Mouse (Mus musculus): ENCODE measurements around the gene Rasa2. TPM values are rescaled to one million over a fixed set of nuclear protein-coding genes. Genes with fewer than 3 reads are reported as not detected.
A peak's percentile ranks its signal among the peaks of the same experiment; 100 is the strongest.
"Not testable (repeated sequence)": the region's sequence is repeated elsewhere in the genome, so short reads cannot be mapped to it uniquely, and the experiment has no call there.

The Rasa2 gene
- total RNA-seq (2015) (27.4 and 31.1 TPM in 2 replicates), total RNA-seq (2017) (20.8 and 23.5 TPM in 2 replicates)

DNA sequence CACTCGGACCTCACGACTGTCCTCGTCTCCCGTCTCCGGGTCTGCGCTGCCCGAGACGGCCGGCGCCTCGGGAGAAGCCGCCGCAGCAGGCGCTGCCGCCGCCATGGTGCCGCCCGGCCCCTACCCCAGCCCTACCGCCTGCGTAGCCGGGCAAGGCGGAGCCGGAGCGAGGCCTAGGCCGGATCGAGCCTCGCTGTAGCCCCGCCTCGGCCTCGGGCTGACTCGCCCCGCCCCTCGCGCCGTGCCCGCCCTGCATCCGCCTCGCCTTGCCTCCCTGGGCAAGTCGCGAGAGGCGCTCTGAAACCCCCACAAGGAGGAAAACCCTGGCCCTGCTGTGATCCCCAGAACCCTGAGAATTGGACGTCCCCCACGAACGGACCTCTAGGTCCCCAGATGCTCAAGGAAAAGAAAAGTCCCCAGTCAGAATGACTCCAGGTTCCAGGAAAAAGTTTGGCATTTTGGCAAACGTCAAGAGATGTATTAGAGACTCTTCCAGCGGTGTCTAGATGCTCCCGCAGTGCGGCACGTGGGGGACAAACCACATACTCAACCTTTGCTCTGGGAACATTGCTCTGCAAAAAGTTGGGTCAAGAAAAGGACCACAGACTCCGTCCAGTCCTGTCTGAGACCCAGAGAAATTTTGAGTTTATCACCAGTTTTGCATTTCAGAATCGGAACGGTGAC is at the start of gene Rasa2:
TSS of gene Rasa2 (minus strand) at position 229 of the 684 bp plus-strand sequence.
- ATAC-seq (replicated peaks; ENCODE audit: poor library complexity) = peak; percentile 91

DNA sequence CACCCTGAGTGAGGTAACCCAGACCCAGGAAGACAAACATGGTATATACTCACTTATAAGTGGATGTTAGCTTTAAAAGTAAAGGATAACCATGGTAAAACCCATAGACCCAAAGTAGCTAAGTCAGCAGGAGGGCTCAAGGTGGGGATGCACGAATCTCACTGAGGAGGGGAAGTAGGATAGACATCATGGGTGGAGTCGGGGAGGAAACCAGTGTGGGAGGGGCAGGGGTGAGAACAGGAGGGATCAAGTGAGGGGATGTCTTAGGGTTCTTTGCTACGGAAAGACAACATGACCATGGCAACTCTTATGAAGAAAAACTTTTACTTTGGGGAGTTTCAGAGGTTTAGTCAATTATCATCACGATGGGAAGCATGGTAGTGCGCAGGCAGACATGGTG is 47.2 kb upstream of the Rasa2 start:
- ATAC-seq (replicated peaks; ENCODE audit: poor library complexity) = no peak

- not testable (repeated sequence) for ATAC-seq (replicated peaks; ENCODE audit: poor library complexity)
These were observed 46.3 kb upstream of the Rasa2 start for GRCm38 (mm10) chr9:96677711-96678110.

DNA sequence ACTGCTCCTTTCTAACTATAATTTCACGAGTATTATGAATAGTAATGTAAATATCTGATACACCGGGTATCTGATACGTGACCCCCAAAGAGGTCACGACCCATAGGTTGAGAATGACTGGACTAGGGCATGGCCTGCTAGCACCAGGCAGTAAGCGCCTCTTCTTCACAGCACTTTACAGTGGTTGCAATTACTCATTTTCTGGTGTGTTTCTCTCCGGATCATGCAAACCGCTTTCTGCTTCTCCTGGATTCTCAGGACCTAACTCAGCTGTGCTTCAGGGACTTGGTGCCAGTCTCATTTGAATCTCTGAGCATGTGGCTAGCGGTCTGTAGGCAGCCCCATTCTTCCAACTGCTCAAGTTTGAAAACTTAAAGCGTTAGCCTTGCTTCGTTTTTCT is 45.3 kb upstream of the Rasa2 start:
- ATAC-seq (replicated peaks; ENCODE audit: poor library complexity) = no peak

DNA sequence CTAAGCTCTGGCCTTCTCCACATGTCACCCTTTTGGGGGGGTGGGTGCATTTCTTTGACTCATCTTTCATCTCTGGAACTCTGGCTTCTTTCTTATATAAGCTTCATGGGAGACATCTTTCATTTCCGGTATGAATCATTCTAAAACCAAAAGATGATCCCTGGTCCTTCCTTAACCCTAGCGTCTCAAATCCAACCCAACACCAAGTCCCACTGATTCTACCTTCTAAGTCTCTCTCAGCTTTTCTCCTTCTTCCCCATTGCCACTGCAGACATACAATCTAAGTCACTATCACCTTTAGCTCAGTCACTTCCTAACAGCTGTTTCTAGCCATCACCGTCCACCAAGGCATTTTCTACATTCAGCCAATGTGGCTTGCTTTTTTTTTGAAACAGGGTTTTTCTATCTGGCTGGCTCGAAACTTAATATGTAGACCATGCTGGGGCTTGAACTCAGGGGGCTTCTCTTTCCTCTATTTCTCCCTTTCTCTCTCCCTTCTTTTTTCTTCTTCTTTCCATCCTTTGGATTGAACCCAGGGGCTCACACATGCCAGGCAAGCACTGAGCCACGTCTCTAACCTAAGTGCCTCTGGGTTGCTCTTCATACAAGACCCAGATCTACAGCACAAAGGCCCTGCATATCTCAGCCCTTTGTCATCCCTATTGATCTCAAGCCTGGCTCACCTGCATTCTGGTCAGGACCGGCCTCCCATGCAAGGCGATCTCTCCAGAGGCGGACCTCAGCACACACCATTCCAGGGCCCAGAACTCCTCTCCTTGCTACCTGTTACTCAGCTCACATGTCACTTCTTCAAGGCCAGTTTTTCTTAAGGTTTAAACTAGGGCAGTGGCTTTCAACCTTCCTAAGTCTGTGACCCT is 44.6 kb upstream of the Rasa2 start:
- no peak for ATAC-seq (replicated peaks; ENCODE audit: poor library complexity)

DNA sequence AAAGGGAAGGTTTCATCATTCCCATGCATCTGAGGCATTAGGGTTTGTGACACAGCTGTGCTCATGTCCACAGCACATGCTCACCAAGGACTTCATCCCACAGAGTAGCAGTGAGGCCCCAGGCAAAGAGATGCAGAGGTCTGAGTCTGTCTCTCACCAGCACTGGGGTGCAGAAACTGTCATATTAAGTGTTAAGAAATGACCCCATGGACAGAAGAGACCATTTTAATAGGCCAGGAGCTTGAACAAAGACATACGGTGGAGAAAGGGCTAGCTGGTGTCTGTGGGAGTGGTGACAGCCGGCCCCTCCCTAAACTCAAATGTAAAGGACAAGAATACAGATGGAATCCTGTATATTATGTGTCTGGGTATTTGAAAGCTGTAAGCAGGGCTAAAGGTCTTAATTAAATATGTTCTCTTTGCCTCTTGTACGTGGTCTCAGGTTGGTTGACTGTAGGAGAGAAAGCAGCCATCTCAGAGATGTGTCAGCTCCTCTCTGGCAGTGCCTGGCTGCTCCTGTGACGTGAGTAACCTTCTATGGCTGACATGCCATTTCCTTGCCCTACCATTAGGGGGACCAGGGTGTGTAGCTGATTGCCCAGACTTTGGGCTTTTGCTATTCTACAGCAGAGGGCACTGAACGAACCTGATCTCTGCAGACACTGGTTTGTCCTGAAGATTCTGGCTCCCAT is 43.8 kb upstream of the Rasa2 start:
- peak; percentile 100 for ATAC-seq (replicated peaks; ENCODE audit: poor library complexity)

DNA sequence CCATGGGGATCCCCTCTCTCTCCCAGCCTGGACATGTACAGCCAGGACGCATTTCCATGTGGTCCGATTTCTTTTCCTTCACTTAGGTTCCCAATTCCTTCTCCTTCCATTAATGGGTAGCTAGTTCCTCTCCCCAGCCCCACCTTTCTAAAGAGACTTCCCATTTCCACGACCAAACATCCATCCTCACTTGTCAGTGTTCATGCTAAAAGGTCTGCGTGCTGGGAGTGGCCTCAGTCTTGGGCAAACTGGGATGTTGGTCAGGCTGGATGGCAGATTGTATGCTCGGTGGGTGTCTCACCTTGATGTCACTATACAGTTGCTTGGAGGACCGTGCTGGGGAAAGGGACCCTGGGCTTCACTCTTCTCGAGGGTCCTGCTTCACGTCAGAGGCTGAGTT is 42.9 kb upstream of the Rasa2 start:
- ATAC-seq (replicated peaks; ENCODE audit: poor library complexity) = no peak

DNA sequence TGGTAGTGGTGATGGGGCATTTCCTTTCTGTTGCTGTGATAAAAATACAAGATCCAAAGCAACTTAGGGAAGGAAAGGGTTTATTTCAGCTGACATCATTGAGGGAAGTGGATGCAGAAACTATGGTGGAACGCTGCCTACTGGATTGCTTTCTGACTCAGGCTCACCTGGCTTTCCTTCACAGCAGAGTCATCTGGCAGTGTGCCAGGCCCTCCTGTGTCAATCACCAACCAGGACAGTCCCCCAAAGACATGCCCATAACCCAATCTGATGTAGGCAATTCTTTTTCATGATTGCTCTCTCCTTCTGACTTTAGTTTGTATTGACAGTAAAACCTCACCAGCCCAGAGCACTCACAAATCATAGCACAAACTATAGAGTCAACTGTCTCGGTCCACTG is 41.0 kb upstream of the Rasa2 start:
- no peak for ATAC-seq (replicated peaks; ENCODE audit: poor library complexity)

DNA sequence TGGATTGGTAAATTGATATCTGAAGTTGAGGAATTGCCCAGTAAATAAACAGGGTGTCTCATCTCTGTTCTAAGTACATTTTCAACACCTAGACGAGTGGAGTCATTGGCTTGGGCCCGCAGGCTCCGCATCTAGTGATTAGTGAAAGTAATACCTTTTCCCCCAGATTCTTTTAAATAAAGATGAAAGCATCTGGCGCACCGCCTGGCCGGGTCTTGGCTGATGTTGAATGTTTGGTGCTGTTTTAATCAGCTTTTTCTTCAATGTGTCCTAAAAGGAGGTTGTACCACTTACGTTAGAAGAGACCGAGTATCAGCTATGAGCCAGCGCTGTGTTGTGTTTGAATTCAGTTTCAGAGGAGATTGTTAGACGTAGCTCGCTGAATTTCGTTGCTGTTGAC is 39.8 kb upstream of the Rasa2 start:
- ATAC-seq (replicated peaks; ENCODE audit: poor library complexity) = no peak

- ATAC-seq (replicated peaks; ENCODE audit: poor library complexity) = peak; percentile 99
These were observed 38.5 kb upstream of the Rasa2 start for GRCm38 (mm10) chr9:96669877-96670276.

- peak; percentile 80 for ATAC-seq (replicated peaks; ENCODE audit: poor library complexity)
These were observed 37.2 kb upstream of the Rasa2 start for GRCm38 (mm10) chr9:96668628-96669027.

- no peak for ATAC-seq (replicated peaks; ENCODE audit: poor library complexity)
These were observed 29.3 kb upstream of the Rasa2 start for GRCm38 (mm10) chr9:96660510-96661244.

GRCm38 (mm10) chr9:96659801-96660200 is 28.4 kb upstream of the Rasa2 start:
- no peak for ATAC-seq (replicated peaks; ENCODE audit: poor library complexity)

- no peak for ATAC-seq (replicated peaks; ENCODE audit: poor library complexity)
These were observed 22.1 kb upstream of the Rasa2 start for GRCm38 (mm10) chr9:96653538-96653937.

DNA sequence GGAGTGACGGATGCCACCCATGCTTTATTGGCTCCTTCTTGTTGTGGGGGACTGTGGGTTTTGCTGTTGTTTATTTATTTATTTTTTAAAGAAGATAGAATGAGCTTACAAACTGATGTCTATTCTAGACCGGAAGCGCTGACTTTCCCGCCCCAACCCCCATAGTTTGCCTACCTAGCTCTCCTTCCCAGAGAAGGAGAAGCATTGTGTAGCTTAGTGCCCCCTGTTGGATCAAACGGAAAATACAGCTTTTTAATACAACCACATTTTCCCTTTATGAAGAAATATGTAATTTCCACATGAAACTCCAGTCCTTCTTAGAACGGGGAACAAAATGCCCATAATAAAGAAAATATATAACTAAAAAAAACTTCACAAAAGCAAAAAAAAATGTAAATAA is 21.3 kb upstream of the Rasa2 start:
- ATAC-seq (replicated peaks; ENCODE audit: poor library complexity) = peak; percentile 45

GRCm38 (mm10) chr9:96650807-96651206 is 19.4 kb upstream of the Rasa2 start:
- peak; percentile 78 for ATAC-seq (replicated peaks; ENCODE audit: poor library complexity)

GRCm38 (mm10) chr9:96649924-96650323 is 18.5 kb upstream of the Rasa2 start:
- ATAC-seq (replicated peaks; ENCODE audit: poor library complexity) = peak; percentile 64

- no peak for ATAC-seq (replicated peaks; ENCODE audit: poor library complexity)
These were observed 17.9 kb upstream of the Rasa2 start for GRCm38 (mm10) chr9:96649362-96649761.

DNA sequence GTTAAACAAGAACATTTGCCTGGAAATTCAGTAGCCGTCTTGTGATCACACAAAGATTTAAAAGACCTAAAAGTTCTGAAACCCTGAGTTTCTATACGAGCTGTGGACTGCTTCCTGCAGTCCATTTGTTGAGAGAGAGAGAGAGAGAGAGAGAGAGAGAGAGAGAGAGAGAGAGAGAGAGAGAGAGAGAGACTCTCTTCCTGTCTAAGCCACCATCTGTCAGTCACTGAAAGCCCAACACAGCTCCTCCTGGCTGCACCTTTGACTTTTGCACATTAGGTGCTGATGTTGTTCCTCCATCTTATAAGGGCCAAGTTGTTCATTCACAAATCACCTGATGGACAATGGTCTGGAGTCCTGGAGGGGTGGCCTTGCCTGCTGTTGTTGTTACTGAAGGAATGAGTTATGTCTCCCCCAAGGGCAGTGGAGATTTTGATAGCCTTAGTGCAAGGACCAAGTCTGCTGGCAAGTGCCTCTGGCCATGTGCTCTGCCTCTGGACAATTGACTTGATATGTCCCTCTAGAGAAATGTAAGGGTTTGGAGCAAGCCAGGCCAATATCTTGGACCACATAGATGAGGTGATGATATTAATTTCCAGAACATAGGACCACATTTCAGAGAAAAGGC is 15.4 kb upstream of the Rasa2 start:
- no peak for ATAC-seq (replicated peaks; ENCODE audit: poor library complexity)

GRCm38 (mm10) chr9:96644840-96645239 is 13.4 kb upstream of the Rasa2 start:
- ATAC-seq (replicated peaks; ENCODE audit: poor library complexity) = peak; percentile 48

All from megakaryocyte progenitor cell, adult 5-6 weeks (primary cell).